Mouse (Mus musculus) urinary bladder, postnatal 14 days (tissue): ENCODE measurements around the gene Nrxn1.

Source experiments
- DNase-seq: peaks from one replicate; pipeline ENCODE4 v3.0.0; 2021; ENCODE audit warnings: low spot score

Nrxn1 gene

DNA sequence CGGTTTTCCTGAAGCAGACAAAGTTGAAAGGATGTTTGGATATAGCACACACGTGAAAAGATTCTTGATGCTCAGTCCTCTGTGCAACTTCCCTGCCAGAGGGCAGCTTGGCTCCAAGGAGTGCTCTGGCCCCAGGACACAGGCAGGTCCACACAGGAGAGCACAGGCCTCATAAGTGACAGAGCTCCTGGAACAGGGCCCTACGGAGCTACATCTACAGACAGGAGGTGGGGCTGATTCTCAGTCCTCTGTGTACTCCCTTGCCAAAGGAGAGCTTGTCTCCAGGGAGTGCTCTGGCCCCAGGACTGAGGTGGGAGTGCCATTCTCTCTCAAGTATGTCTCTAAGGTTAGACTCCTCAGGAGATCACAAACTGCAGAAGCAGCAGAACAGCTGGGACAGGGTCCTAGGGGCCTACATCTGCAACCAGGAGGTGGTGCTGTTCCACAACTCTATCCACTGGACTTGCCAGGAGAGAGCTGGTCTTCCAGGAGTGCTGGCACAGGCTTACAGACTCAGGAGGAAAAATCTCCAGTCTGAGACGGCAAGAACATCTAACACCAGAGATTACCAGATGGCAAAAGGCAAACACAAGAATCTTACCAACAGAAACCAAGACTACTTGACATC, 129.9 kb downstream of the Nrxn1 start:
- peak; percentile 31 for DNase-seq

DNA sequence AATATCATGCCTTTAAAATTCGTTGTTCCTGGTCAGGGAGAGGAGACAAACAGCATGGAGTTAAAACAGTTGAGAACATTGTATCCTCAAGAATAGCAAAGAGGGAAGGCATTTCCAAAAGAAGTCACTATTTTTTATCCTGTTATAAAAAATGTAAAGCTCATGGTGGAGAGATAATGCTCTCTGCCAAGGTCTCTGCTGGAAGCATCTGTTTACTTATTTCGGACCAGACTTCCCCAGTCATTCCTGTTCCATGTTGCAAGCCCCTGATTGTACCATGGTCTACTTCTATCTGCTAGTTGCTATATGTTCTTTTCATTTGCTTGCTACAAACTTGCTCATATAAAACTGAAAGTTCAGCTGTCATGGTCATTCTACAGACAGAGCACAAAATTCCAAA, 137.7 kb downstream of the Nrxn1 start:
- no peak for DNase-seq

DNA sequence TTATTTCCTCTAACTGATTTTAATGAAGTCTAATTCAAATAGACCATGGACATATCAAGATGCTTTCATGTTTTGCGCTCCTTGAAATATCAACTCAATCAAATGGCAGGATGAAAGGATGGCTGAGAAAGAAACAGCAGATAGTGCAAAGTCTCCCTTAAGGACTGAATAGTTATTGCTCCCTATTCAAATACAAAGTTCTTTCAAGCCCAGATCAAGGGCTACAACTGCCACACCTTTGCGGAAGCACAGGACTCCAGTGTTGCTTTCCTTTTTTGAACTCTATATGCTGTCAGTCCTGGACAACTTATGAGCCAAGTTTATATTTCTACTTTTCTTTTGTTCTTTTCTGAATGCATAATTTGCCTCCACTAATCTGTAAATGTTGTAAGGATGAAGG, 157.9 kb downstream of the Nrxn1 start:
- DNase-seq: no peak

DNA sequence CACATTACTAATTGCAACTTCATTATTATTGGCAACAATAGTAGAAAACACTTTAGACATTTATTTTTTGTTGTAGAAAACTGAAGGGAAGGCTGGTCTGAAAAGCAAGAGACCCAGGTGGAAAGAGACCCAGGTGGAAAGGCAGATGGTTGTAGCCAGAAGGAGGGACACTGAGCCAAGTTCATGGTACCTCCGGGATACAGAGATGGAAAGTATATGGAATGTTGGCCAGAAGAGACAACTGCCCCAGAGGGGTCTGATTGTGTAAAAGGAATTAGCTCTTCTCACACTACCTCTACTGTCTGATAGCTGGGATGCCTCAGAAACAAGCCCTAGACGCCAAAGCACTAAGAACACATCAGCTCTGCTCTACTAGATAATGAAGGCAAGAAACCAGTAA, 179.6 kb downstream of the Nrxn1 start:
- DNase-seq: no peak

DNA sequence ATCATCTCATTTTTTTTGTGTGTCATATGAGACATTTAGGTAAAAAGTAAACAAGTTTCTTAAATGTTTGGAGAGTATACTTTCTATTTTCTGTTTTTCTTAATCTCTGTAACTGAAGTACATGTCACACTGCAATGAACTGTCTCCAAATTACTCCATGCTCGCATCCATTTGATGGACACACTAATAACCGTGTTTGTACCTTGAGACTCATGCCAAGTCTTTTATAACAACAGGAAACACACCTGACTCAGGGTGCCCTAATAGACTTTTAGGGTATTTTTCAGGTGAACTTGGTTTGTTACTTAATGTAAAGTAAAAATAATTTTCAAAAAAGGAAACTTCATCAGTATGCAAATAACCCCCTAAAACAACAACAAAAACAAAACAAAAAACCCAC, 180.1 kb downstream of the Nrxn1 start:
- DNase-seq: no peak

DNA sequence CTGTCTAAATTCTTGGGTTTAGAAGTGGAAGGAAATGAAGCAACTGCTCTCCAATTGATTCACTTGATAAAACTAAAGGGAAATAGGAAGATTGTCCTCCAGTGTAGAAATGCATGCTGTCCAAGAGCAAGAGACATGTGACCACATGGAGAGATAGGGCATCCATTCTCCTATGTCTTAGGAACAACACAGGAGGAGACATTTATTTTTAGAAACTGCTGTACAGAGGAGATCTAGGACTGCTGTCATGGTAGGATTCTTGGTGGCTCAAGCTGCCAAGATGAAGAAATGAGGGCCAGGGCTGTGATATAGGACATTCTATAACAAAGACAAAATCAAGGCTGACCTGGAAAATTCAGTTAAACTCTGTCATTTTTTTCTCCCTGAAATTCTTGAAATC, 180.5 kb downstream of the Nrxn1 start:
- no peak for DNase-seq

DNA sequence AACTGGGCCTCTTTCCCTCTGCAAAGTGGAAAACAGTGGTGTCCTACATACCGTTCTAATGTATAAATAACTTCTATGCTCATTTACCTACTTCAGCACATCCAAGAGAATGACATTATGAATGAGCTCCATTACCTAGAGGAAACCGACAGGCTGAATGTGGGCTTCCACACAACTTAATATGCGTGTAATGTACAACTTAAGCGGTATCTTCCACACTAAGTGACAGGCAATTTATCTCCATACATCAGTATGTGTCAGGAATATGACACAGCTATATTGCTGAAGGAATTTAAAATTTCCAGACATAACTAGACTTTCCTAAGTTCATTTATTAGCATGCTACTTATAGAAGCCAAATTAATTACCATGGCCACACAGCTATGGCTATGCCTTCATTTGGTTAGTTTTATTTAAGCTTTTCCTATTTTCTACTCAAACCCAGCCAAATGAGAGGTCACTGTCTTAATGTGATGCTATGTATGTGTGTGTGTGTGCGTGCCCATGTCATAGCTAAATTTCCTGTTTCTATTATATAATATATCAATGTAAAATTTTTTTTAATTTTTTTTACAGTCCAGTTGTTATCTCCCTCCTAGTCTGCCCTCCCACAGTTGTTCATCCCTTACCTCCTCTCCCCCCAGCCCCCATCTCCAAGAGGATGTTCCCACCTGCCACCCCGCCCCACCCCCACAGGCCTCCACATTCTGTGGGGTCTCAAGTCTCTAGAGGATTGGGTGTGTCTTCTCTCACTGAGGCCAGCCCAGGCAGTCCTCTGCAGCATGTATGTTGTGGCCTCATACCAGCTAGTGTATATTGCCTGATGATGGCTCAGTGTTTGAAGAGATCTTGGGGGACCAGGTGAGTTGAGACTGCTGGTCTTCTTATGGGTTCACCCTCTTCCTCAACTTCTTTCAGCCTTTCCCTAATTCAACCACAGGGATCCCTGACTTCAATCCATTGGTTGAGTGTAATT, 186.5 kb downstream of the Nrxn1 start:
- no peak for DNase-seq

DNA sequence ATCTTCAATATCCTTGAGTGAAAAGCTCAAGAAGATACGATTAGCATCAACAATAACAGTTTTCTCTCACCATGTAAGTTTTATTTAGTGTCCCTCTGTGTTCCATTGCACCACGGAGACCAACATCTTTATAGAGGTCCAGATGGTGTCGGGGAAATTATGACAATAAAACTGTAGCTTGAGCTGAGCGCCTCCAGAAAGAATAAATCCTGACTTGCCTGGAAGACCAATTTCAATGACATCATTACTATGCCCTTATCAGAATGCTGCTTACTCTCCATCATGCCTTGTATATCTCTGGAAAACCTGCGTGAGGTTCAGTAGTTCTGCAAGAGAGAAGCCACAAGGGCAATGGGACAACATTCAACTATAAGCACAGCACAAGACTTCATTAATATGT, 187.7 kb downstream of the Nrxn1 start:
- no peak for DNase-seq

DNA sequence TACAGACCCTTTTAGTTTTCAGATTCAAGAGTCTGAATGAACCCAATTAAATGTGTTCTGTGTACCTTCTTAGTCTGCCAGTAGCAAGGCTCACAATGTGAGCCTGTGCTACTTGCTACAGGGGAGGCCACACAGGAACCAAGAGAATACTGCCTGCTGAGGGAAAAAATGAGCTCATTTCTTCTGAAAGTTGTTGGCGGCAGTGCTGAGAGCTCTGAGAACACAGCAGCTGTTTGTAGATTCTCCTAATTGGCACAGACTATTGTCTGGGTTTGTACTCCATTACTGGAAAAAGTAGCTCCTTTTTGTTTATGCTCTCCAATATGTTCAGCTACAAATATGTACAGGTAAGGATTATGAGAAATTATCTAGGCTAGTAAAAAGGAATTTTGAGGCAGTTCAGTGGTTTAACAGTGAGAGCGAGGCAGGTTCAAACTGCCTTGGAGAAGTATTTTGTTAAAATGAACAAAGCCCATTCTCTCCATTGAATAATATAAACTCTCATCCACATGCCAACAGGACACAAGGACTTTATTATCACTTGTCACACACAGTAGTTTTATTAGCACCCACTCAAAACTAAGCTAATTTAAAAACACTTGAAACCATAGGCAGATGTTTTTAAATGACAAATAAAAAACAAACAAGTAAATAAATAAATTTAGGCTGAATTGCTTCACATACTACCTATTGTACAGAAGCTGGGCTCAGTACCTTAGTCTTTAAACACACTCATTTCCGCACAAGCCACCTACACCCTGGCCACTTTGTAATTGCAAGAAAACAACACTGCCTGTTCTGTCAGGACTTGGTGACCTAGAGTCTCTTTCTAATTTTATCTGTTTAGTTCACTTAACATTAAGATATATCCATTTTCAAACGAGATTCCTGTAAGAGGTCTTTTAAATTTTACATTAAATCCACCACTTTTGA, 200.3 kb downstream of the Nrxn1 start:
- no peak for DNase-seq

DNA sequence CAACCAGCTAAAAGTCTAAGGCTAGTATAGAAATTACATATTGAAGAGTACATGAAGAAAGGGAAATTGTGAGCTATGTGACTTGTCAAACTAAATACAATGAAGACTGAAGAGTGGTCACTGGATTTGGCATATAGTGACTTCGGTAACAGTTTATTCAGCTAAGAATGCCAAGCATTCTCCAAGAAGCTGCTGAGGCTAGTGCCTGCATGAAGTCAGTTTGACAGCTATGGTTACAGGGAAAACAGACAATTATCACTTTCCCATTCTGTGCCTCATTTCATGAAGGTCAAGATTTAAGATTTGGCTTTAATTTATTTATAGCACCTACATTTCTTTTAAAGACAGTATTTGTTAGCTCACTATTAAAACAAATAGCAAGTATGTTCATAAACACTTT, 201.2 kb downstream of the Nrxn1 start:
- DNase-seq: no peak

DNA sequence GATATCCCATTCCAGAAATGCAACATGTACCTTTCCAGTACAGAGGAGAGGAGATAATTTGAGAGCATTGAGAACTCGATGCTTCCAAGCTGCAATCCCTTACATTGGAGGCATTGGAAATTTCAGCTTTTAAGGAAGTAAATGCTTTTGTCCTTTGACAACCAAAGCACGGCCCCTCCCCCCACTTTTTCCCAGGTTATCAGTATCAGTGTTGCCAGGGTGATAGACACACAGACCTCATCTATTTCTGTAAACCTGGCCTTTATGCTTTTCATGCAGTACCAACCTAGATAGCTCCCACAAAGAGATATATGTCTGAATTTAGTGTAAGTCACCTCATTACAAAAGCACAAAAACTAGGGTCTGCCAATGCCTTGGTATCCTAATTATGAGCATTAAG, 235.6 kb downstream of the Nrxn1 start:
- DNase-seq: no peak

DNA sequence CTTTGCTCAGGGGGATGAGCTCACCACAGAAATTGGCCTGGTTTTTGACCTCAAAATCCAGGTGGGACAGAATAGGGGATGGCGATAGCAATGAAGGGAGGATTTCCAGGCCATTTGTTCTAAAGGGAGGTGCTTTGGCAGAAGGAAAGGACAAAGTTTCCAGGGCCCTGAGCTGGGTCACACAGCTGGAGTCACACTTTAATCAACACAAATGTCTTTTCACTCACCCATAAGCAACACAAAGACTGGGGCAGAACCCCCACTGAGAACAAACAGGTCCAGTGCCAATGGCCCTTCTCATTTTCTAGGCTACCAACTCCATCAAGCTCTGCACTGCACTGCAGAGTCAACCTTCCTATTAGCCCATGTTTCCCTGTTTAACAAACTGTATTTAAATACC, 249.0 kb downstream of the Nrxn1 start:
- DNase-seq: no peak

DNA sequence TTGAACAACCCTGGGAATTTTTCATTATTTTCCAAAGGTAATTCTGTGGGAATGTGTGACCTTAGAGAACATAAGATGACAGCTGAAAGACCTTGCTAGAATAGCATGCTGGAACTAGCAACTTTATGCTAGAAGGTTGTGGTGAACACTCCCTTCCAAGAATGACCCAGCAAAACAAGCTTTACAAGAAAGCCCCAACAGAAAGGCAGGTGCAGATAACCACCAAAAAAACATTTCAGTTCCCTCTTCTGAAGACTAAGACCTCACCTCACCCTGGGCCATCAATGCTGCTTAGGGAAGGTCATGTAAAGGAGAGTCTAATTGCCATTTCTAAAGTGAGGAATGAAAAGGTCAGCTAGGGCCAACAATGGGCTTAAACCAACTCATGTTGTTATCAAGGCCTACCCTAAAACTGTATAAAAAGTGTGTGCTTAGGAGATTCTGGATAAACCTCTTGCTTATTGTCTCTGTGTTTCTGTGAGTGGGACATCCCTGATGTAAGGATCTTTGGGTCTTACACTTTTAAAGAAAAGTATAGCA, 249.7 kb downstream of the Nrxn1 start:
- no peak for DNase-seq

DNA sequence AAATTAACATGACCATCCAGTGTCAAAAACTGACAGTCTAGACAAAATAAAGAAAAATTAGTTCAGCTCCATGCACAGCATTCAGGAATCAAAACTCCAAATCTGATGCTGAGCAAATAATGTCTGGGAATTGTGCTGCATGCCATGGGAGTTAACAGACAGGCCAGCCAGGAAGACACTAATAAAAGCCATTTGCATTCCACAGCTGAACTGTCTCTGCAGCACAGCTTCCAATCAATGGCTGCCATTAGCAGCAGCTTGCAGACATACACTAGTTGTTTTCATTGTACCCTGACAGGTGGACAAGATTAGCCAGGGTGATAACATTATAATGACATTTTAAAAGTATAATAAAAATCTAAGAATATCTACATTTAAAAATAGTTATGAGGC, 255.9 kb downstream of the Nrxn1 start:
- DNase-seq: no peak

DNA sequence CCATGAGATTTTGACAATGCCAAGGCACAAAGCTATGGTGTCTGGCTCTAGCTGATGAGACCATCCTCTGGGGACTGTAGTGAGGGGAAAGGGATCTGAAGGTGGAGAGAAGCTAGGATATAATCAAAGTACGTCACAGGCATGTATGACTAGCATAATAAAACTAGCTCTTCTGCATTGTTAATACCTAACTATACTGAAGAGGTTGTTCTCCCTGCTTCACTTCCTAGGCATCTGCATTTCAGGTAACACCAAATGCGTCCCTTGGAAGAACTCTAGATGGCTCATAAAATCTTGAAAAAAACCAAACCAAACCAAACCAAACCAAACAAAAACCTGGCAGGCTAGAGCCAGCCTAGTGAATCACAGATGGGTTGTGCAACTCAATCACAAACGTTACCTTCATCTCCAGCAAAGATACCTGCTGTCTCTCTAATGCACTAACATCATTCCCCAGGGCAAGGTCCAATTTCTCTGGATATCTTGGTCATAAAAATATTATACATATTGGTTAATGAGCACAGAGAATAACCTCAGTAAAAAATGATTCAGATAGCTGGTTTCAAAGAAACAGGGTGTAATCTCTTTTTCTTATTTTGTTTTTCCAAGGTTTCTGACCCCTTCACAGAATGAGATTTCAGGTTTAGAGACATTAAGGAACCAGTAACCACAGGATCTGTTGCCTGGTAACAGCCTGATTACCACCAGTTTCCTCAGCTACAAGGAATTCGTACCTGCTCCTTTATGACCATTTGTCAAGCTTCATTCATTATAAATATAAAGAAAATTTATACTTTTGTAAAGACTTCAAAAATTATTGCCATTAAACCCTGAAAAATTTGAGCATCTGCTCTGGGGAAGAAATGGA, 256.5 kb downstream of the Nrxn1 start:
- DNase-seq: no peak

DNA sequence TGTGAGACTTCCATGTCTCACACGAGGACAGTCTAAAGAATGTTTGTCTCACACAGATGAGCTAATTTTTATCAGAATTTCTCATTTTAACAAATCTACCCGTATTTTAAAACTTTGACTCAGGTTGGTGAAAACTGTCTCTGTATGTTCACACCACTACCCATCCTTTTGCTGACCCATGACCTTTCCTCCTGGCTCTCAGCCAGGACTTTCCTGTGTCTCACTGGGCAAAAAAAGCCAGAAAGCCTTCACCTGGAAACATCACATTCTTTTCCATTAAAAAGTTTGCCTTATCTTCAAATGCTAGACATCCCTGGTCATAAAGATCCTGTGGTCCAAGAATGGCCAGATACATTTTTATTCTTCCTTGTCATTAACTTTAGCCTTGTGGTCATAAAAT, 274.5 kb downstream of the Nrxn1 start:
- DNase-seq: no peak

DNA sequence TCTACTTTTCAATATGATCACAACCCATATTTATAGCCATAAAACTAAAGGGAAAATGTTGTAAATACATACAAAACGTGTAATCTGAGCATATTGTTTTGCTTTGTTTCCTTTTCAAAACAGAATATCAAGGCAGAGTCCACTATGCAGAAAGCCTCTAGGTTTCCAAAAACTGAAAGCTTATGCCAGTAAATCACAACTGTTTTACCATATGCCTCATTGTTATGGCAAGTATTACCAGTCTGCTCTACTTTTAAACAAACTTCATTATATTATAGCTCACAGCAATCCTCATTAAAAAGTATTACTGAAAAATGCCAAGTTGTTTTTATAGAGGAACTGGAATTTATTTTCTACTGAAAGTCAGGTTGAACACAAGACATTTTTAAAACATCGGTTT, 275.0 kb downstream of the Nrxn1 start:
- DNase-seq: no peak

DNA sequence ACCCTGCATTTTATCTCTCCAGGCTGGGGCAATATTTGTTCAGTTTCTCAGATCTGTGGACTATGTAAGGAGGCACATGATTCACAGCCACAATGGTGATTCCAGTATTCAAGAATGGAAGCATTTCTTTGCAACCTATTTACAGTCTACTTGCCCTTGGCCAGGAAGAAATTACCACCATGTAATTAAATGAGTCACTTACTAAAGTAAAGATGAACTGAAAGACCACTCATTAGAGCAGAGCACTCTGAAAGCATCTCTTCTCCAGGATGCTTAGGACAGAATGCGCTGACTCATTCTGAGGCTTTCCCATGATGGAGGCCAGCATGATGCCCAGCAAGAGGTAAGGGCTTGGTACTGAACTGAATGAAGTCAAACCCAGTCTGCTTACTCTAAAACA, 277.6 kb downstream of the Nrxn1 start:
- DNase-seq: no peak

DNA sequence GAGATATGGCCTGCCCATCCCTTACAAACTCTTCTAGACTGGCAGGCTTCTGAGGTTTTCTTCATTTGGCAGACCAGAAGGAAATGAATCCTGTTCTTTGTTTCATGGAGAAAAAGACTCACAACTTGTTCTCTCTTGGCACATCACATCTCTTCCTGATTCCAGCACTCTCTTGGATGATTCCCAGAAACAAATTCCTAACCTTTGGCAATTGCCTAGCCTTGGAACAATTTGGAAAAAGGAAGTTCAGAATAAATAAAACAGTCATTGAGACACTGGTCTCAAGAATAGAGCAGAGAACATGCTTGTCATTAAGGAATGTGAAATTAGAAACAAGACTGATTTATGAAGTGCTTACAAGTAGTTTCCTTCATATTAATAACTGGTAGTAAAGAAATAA, 279.1 kb downstream of the Nrxn1 start:
- DNase-seq: no peak

DNA sequence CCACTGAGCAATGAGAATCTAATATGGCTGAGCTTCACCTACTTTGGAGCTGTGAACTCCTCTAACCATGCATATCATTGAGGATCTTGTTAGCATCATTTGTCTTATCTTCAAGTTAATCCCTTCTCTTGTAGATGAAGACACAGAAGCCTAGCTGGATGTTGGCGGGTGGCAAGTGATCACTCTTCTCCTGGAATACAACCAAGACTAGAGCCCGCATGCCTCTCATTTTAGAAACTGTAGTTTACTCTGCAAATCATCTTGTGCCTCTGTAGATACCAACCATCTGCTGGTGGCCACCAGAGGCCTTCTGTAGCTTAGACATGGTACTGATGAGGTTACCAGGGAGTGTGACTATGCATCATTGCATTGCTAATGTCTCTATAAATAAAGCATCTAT, 280.4 kb downstream of the Nrxn1 start:
- DNase-seq: no peak
